Mouse (Mus musculus): ENCODE results near the gene Depdc1b. TPM values are rescaled to one million over a fixed set of nuclear protein-coding genes. Genes with fewer than 3 reads are reported as not detected.

The Depdc1b gene
- polyA plus RNA-seq, 1 experiment from 2014 or later, result 7.3 TPM

GRCm38 (mm10) chr13:108381161-108381560, 65.0 kb downstream of the Depdc1b start:
- no peak overlapping the region for H3K9ac ChIP-seq (ENCODE audit: low read length)
- DNase-seq (ENCODE audit: low spot score), result peak; percentile 6
- no peak overlapping the region for H3K4me3 ChIP-seq (ENCODE audit: low read depth, low read length)
- H3K36me3 ChIP-seq (ENCODE audit: control insufficient read depth, insufficient read depth, low read length), result peaks cover 7% of the 10 kb centered on the region; the same call in 1 of the 2 replicates
- no peak overlapping the region for H3K4me2 ChIP-seq (ENCODE audit: low read length)
- H3K27ac ChIP-seq (ENCODE audit: low read depth), result no peak overlapping the region
- no peak for ATAC-seq (replicated peaks; ENCODE audit: low FRiP score, low TSS enrichment, low read depth)
- no peaks in the 10 kb centered on the region for H3K9me3 ChIP-seq (ENCODE audit: control insufficient read depth, low read length)
- no peaks in the 10 kb centered on the region for H3K27me3 ChIP-seq (replicated peaks; ENCODE audit: control insufficient read depth, insufficient read depth, low read length)
- no peaks in the 10 kb centered on the region for H3K4me1 ChIP-seq (replicated peaks; ENCODE audit: control insufficient read depth, insufficient read depth, low read length)
- 96% methylated on average over 3 of the region's 3 CpGs for WGBS

GRCm38 (mm10) chr13:108383051-108383450, 66.9 kb downstream of the Depdc1b start:
- ATAC-seq (replicated peaks; ENCODE audit: low FRiP score, low TSS enrichment, low read depth) (no peak), DNase-seq (ENCODE audit: low spot score) (peak; percentile 47)
- 79% methylated on average over 6 of the region's 6 CpGs for WGBS
- Histone ChIP-seq H3K27me3 (replicated peaks; ENCODE audit: control insufficient read depth, insufficient read depth, low read length) (no peaks in the 10 kb centered on the region), H3K4me2 (ENCODE audit: low read length) (no peak overlapping the region), H3K9me3 (ENCODE audit: control insufficient read depth, low read length) (no peaks in the 10 kb centered on the region), H3K36me3 (ENCODE audit: control insufficient read depth, insufficient read depth, low read length) (peaks cover 9% of the 10 kb centered on the region; the same call in 1 of the 2 replicates), H3K4me3 (ENCODE audit: low read depth, low read length) (no peak overlapping the region), H3K27ac (ENCODE audit: low read depth) (no peak overlapping the region), H3K4me1 (replicated peaks; ENCODE audit: control insufficient read depth, insufficient read depth, low read length) (no peaks in the 10 kb centered on the region), H3K9ac (ENCODE audit: low read length) (no peak overlapping the region)

DNA sequence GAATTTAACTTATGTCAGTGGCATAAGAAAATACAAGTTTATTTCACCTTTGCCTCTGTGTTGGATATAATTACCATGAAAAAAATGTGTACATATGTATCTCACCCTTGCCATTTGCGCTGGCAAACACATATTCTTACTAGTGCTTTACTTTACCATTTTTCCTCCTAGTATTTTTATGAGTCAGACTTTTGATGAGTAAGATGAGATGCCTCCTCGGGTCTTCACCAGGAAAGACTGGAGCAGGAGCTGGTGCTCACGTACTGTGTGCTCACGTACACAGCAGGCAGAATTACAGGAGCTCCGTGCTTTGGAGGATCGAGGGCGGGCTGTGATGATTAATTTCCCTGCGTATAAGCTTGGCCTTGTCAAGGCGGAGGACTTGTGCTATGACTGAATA, 69.9 kb downstream of the Depdc1b start:
- Histone ChIP-seq H3K9ac (ENCODE audit: low read length) (no peak overlapping the region), H3K9me3 (ENCODE audit: control insufficient read depth, low read length) (no peaks in the 10 kb centered on the region), H3K4me2 (ENCODE audit: low read length) (no peak overlapping the region), H3K27ac (ENCODE audit: low read depth) (no peak overlapping the region), H3K4me3 (ENCODE audit: low read depth, low read length) (no peak overlapping the region), H3K36me3 (ENCODE audit: control insufficient read depth, insufficient read depth, low read length) (peaks cover 17% of the 10 kb centered on the region; the same call in 1 of the 2 replicates), H3K27me3 (replicated peaks; ENCODE audit: control insufficient read depth, insufficient read depth, low read length) (no peaks in the 10 kb centered on the region), H3K4me1 (replicated peaks; ENCODE audit: control insufficient read depth, insufficient read depth, low read length) (no peaks in the 10 kb centered on the region)
- ATAC-seq (replicated peaks; ENCODE audit: low FRiP score, low TSS enrichment, low read depth) (no peak), DNase-seq (ENCODE audit: low spot score) (peak; percentile 36)
- 82% methylated on average over 9 of the region's 9 CpGs for WGBS

DNA sequence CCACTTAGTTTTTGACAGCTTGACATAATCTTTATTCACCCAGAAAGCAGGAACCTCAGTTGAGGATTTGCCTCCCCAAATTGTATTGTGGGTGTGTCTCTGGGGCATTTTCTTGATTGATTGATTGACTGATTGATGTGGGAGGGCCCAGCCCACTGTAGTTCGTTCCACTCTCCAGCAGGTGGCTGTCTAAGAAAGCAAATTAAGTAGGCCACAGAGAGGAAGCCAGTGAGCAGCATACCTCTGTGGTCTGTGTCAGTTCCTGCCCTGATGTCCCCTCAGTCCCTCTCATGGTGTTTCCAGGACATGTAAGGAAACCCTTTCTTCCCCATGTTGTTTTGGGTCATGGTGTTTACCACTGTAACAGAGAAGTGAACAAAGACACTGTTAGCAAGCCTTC, 74.4 kb downstream of the Depdc1b start:
- H3K9me3 ChIP-seq (ENCODE audit: control insufficient read depth, low read length), result no peaks in the 10 kb centered on the region
- no peak overlapping the region for H3K27ac ChIP-seq (ENCODE audit: low read depth)
- H3K4me3 ChIP-seq (ENCODE audit: low read depth, low read length), result no peak overlapping the region
- 11% methylated on average over 1 of the region's 1 CpGs for WGBS
- H3K4me2 ChIP-seq (ENCODE audit: low read length), result no peak overlapping the region
- peak; percentile 53 for DNase-seq (ENCODE audit: low spot score)
- no peaks in the 10 kb centered on the region for H3K4me1 ChIP-seq (replicated peaks; ENCODE audit: control insufficient read depth, insufficient read depth, low read length)
- ATAC-seq (replicated peaks; ENCODE audit: low FRiP score, low TSS enrichment, low read depth), result no peak
- H3K9ac ChIP-seq (ENCODE audit: low read length), result no peak overlapping the region
- H3K36me3 ChIP-seq (ENCODE audit: control insufficient read depth, insufficient read depth, low read length), result 0 out of 2 replicates have a peak, but pooled peaks cover 14% of the 10 kb centered on the region
- no peaks in the 10 kb centered on the region for H3K27me3 ChIP-seq (replicated peaks; ENCODE audit: control insufficient read depth, insufficient read depth, low read length)

DNA sequence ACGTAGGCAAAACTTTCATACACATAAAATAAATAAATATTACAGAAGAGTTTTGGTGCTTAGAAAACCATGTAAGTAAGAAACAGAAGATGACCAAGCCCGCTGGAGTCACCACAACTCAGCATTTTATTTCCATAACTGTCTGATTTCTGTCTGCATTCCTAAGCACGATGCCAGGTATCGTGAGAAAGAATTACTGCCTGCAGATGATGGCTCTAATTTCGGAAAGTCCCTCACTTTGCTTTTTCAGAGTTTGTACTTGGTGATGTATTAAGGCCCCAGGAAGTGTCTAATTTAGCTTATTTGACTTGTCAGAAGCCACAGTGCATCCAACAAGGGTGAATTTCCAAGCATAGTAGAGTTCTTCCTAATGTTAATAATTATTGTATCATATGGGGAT, 87.1 kb downstream of the Depdc1b start:
- Histone ChIP-seq H3K9me3 (ENCODE audit: control insufficient read depth, low read length) (no peaks in the 10 kb centered on the region), H3K27ac (ENCODE audit: low read depth) (no peak overlapping the region), H3K9ac (ENCODE audit: low read length) (no peak overlapping the region), H3K4me2 (ENCODE audit: low read length) (no peak overlapping the region), H3K36me3 (ENCODE audit: control insufficient read depth, insufficient read depth, low read length) (0 out of 2 replicates have a peak, but pooled peaks cover 7% of the 10 kb centered on the region), H3K4me3 (ENCODE audit: low read depth, low read length) (no peak overlapping the region), H3K27me3 (replicated peaks; ENCODE audit: control insufficient read depth, insufficient read depth, low read length) (no peaks in the 10 kb centered on the region), H3K4me1 (replicated peaks; ENCODE audit: control insufficient read depth, insufficient read depth, low read length) (no peaks in the 10 kb centered on the region)
- 87% methylated on average over 5 of the region's 5 CpGs for WGBS
- DNase-seq (ENCODE audit: low spot score) (no peak), ATAC-seq (replicated peaks; ENCODE audit: low FRiP score, low TSS enrichment, low read depth) (no peak)

GRCm38 (mm10) chr13:108404372-108404771, 88.2 kb downstream of the Depdc1b start:
- H3K27ac ChIP-seq (ENCODE audit: low read depth), result no peak overlapping the region
- WGBS, result 94% methylated on average over 4 of the region's 4 CpGs
- DNase-seq (ENCODE audit: low spot score) (no peak), ATAC-seq (replicated peaks; ENCODE audit: low FRiP score, low TSS enrichment, low read depth) (no peak)
- H3K4me1 ChIP-seq (replicated peaks; ENCODE audit: control insufficient read depth, insufficient read depth, low read length), result no peaks in the 10 kb centered on the region
- H3K36me3 ChIP-seq (ENCODE audit: control insufficient read depth, insufficient read depth, low read length), result 0 out of 2 replicates have a peak, but pooled peaks cover 7% of the 10 kb centered on the region
- no peaks in the 10 kb centered on the region for H3K27me3 ChIP-seq (replicated peaks; ENCODE audit: control insufficient read depth, insufficient read depth, low read length)
- H3K4me2 ChIP-seq (ENCODE audit: low read length), result no peak overlapping the region
- no peak overlapping the region for H3K9ac ChIP-seq (ENCODE audit: low read length)
- H3K4me3 ChIP-seq (ENCODE audit: low read depth, low read length), result no peak overlapping the region
- H3K9me3 ChIP-seq (ENCODE audit: control insufficient read depth, low read length), result no peaks in the 10 kb centered on the region

DNA sequence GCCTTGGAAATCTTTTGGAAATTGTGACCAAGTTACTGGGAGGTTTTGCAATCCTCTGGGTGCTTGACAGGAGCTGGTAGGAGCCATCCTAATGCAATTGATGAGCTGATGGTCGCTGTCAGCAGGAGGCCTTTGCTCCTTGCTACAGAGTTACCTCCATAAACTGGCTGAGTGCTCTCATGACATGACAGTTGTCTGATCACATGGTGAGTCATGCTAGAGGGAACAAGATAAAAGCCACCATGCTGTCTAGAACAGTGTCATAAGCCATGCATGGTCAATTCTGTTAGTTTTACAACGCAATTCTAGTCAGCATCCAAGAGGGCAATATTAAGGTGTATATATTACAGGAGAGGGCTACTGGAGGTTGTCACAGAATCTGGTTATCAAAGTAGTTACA, 99.3 kb downstream of the Depdc1b start:
- no peak overlapping the region for H3K9ac ChIP-seq (ENCODE audit: low read length)
- no peak for ATAC-seq (replicated peaks; ENCODE audit: low FRiP score, low TSS enrichment, low read depth)
- WGBS, result 72% methylated on average over 2 of the region's 2 CpGs

DNA sequence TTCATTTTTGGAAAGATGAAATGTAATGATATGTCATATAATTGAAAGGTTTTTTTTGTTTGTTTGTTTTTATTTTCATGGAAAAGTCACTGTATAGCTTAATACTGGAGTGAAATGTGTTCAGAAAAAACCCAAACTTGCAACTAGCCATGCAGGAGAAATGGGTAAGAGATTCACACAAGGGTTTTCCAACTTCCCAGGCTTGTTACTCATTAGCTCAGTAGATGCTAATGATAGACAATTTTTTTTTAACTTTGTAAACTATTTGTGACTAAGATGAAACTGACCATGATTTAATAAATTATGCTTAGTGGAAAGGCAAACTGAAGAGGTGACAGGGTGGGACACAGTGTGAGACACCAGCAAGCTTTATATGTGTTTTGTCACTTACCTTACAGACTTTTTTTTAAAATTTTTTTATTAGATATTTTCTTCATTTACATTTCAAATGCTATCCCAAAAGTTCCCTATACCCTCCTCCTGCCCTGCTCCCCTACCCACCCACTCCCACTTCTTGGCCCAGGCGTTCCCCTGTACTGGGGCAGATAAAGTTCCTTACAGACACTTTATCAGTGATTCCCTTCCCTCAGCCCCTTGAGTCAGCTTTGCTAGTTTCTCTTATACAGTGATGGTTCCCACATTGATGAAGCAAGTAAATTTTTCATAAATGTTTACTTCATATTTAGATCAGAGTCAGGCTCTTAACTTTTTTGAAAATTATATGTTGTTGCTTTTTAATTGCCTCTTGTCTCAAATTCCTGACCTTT, 102.8 kb downstream of the Depdc1b start:
- ATAC-seq (replicated peaks; ENCODE audit: low FRiP score, low TSS enrichment, low read depth), result no peak
- 43% methylated on average over 1 of the region's 1 CpGs for WGBS
- H3K9me3 ChIP-seq (ENCODE audit: control insufficient read depth, low read length), result no peaks in the 10 kb centered on the region

More for the DNA sequence above, 99.3 kb downstream of the Depdc1b start:
- no peak overlapping the region for H3K27ac ChIP-seq (ENCODE audit: low read depth)
- no peak overlapping the region for H3K4me3 ChIP-seq (ENCODE audit: low read depth, low read length)
- H3K9me3 ChIP-seq (ENCODE audit: control insufficient read depth, low read length), result no peaks in the 10 kb centered on the region
- DNase-seq (ENCODE audit: low spot score), result no peak
- no peaks in the 10 kb centered on the region for H3K36me3 ChIP-seq (ENCODE audit: control insufficient read depth, insufficient read depth, low read length)
- H3K4me1 ChIP-seq (replicated peaks; ENCODE audit: control insufficient read depth, insufficient read depth, low read length), result no peaks in the 10 kb centered on the region
- no peak overlapping the region for H3K4me2 ChIP-seq (ENCODE audit: low read length)
- H3K27me3 ChIP-seq (replicated peaks; ENCODE audit: control insufficient read depth, insufficient read depth, low read length), result no peaks in the 10 kb centered on the region

GRCm38 (mm10) chr13:108426322-108426721, 110.2 kb downstream of the Depdc1b start:
- H3K27me3 ChIP-seq (replicated peaks; ENCODE audit: control insufficient read depth, insufficient read depth, low read length), result no peaks in the 10 kb centered on the region
- H3K27ac ChIP-seq (ENCODE audit: low read depth), result no peak overlapping the region
- no peaks in the 10 kb centered on the region for H3K36me3 ChIP-seq (ENCODE audit: control insufficient read depth, insufficient read depth, low read length)
- H3K4me2 ChIP-seq (ENCODE audit: low read length), result no peak overlapping the region
- no peak overlapping the region for H3K9ac ChIP-seq (ENCODE audit: low read length)
- no peak for DNase-seq (ENCODE audit: low spot score)
- no peak overlapping the region for H3K4me3 ChIP-seq (ENCODE audit: low read depth, low read length)
- H3K4me1 ChIP-seq (replicated peaks; ENCODE audit: control insufficient read depth, insufficient read depth, low read length), result no peaks in the 10 kb centered on the region
- no peak for ATAC-seq (replicated peaks; ENCODE audit: low FRiP score, low TSS enrichment, low read depth)
- H3K9me3 ChIP-seq (ENCODE audit: control insufficient read depth, low read length), result no peaks in the 10 kb centered on the region
- WGBS, result 85% methylated on average over 5 of the region's 5 CpGs

More for the DNA sequence above, 102.8 kb downstream of the Depdc1b start:
- Histone ChIP-seq H3K9ac (ENCODE audit: low read length) (no peak overlapping the region), H3K36me3 (ENCODE audit: control insufficient read depth, insufficient read depth, low read length) (no peaks in the 10 kb centered on the region), H3K27ac (ENCODE audit: low read depth) (no peak overlapping the region), H3K4me1 (replicated peaks; ENCODE audit: control insufficient read depth, insufficient read depth, low read length) (no peaks in the 10 kb centered on the region), H3K4me3 (ENCODE audit: low read depth, low read length) (no peak overlapping the region), H3K4me2 (ENCODE audit: low read length) (no peak overlapping the region), H3K27me3 (replicated peaks; ENCODE audit: control insufficient read depth, insufficient read depth, low read length) (no peaks in the 10 kb centered on the region)
- no peak for DNase-seq (ENCODE audit: low spot score)

All from intestine, embryonic 14.5 days (tissue).